Mouse (Mus musculus) G1E (cell line): Measurements from ENCODE around the gene Jag1. TPM values are rescaled to one million over a fixed set of nuclear protein-coding genes. Genes with fewer than 3 reads are reported as not detected.

Experiments
- ATAC-seq: 2 replicates; pipeline ENCODE4 v1.8.0; 2016; ENCODE audit warnings: mild to moderate bottlenecking; ENCODE audit not compliant: insufficient number of reproducible peaks, poor library complexity, low FRiP score, severe bottlenecking; ENCODE audit errors: extremely low read depth
- DNase-seq: peaks from one replicate; pipeline ENCODE4 v3.0.0; 2012; ENCODE audit warnings: low spot score
- H3K27me3 ChIP-seq: 2 replicates; pipeline ENCODE4 v1.6.1; 2012; ENCODE audit warnings: mild to moderate bottlenecking, low read length, inconsistent platforms; ENCODE audit not compliant: insufficient read depth
- H3K36me3 ChIP-seq: replicated peaks from 2 replicates; pipeline ENCODE3; 2012; ENCODE audit warnings: mild to moderate bottlenecking, inconsistent platforms
- H3K4me1 ChIP-seq: 2 replicates; pipeline ENCODE4 v1.6.1; 2012; ENCODE audit warnings: low read depth, low read length, inconsistent platforms, mixed read lengths; ENCODE audit not compliant: insufficient read depth
- H3K4me3 ChIP-seq: 2 replicates; pipeline ENCODE4 v1.5.1; 2012; ENCODE audit warnings: low read depth, mild to moderate bottlenecking, inconsistent platforms, low read length, moderate library complexity, mixed read lengths
- H3K9me3 ChIP-seq: replicated peaks from 2 replicates; pipeline ENCODE4 v1.6.1; 2012; ENCODE audit warnings: inconsistent platforms
- CTCF ChIP-seq: IDR thresholded peaks from 2 replicates; pipeline ENCODE4 v1.5.1; 2012; ENCODE audit warnings: low read depth, low read length, inconsistent platforms, mixed read lengths
- GATA1 ChIP-seq: IDR thresholded peaks from 2 replicates; pipeline ENCODE4 v1.6.1; 2012; ENCODE audit warnings: borderline replicate concordance, low read length, inconsistent platforms, mixed read lengths
- GATA2 ChIP-seq: IDR thresholded peaks from 2 replicates; pipeline ENCODE4 v1.6.1; 2012; ENCODE audit warnings: low read depth, low read length, inconsistent platforms, borderline replicate concordance
- POLR2AphosphoS5 ChIP-seq: IDR thresholded peaks from 2 replicates; pipeline ENCODE4 v1.6.1; 2012; ENCODE audit warnings: low read depth, low read length, inconsistent platforms; ENCODE audit not compliant: insufficient replicate concordance
- TAL1 ChIP-seq: conservative IDR thresholded peaks from 2 replicates; pipeline ENCODE4 v1.6.1; 2012; ENCODE audit warnings: low read depth, low read length, inconsistent platforms, mixed read lengths
- polyA plus RNA-seq: library from polyadenylated mRNA; stranded (reverse); fragments of >175 nt; gene quantifications from 2 replicates; pipeline ENCODE4 v1.2.3, GENCODE M21; 2012
- total RNA-seq, 2 experiments: library from RNA; stranded (forward) in 1 of 2; stranded (reverse) in 1 of 2; fragments of 200-1000 nt in 1 of 2; fragments of >200 nt in 1 of 2; fragmentation: Nextera tagmentation in 1 of 2; gene quantifications; 2 replicates each; pipeline ENCODE4 v1.2.3; 2014 to 2017

Jag1 gene
- total and polyA plus RNA-seq, 3 experiments = not detected

DNA sequence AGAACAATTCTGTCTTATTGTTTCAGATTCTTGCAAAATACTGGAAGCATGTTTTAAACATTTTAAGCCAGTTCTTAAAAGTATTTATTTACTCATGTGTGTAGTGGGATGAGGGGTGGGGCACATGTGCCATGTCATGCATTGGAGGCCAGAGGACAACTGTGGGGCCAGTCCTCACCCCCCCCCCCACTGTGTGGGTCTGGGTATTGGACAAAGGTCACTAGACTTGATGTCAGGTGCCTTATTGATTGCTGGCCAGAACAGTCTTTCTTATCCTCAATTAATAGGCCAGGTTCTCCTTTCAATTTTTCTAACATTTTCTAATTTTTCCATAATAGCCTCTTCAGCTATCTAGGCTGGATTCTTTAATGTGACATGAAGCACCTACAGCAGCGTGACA lies 21.6 kb upstream of the Jag1 start:
- Histone ChIP-seq H3K4me1 (no peaks in the 10 kb centered on the region), H3K36me3 (no peaks in the 10 kb centered on the region), H3K9me3 (0 out of 2 replicates have a peak, but pooled peaks cover 3% of the 10 kb centered on the region), H3K4me3 (no peak overlapping the region), H3K27me3 (no peaks in the 10 kb centered on the region)
- ATAC-seq (no peak), DNase-seq (no peak)
- TF ChIP-seq POLR2AphosphoS5 (no peak), CTCF (no peak), GATA1 (no peak), GATA2 (no peak), TAL1 (no peak)

DNA sequence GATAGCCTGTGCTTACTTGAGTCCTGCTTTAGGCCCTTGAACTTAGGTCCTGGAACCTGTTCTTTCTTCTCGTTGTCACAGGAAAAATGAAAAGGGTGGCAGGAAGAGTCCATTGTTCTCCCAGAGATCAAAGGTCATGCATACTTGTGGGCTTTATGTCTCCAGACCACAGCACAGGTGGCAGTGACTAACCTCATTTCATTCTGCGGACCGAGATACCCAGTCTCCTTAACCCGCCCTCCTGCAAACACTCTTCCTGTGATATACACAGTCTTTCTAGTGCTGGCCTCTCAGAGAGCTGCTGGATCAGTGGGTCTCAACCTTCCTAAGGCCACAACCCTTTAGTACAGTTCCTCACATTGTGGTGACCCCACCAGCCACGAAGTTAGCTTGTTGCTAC lies 17.6 kb upstream of the Jag1 start:
- Histone ChIP-seq H3K27me3 (no peaks in the 10 kb centered on the region), H3K4me1 (no peaks in the 10 kb centered on the region), H3K4me3 (no peak overlapping the region), H3K36me3 (no peaks in the 10 kb centered on the region), H3K9me3 (0 out of 2 replicates have a peak, but pooled peaks cover 5% of the 10 kb centered on the region)
- ATAC-seq = no peak
- TF ChIP-seq GATA2 (no peak), POLR2AphosphoS5 (no peak)
- no peak for DNase-seq

DNA sequence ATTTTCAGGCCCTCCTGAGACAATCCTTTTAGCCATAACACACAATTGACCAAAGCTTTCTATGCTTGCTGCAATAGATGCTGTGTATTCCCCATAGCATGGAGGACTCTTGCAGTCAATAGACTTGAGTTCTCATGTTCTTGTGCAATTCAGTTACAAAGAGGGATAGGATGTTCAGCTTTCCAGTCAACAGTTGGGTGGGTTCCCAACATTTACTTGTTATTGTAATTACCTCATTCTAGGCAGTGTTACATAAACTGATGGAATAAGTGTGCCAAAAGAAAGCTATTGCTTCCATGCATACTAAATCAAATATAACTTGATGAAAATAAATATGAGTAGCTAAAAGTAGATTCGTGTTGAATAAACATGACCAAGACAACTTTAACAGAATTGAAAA lies 8.4 kb upstream of the Jag1 start:
- H3K4me1 ChIP-seq = no peaks in the 10 kb centered on the region
- no peak for TF ChIP-seq POLR2AphosphoS5
- TF ChIP-seq GATA1 = no peak
- no peak for TF ChIP-seq CTCF
- no peak for TF ChIP-seq TAL1
- TF ChIP-seq GATA2 = no peak
- no peaks in the 10 kb centered on the region; the same call in 1 of the 2 replicates for H3K9me3 ChIP-seq
- no peak overlapping the region for H3K4me3 ChIP-seq
- no peak for ATAC-seq
- DNase-seq = no peak
- no peaks in the 10 kb centered on the region for H3K36me3 ChIP-seq
- H3K27me3 ChIP-seq = no peaks in the 10 kb centered on the region

DNA sequence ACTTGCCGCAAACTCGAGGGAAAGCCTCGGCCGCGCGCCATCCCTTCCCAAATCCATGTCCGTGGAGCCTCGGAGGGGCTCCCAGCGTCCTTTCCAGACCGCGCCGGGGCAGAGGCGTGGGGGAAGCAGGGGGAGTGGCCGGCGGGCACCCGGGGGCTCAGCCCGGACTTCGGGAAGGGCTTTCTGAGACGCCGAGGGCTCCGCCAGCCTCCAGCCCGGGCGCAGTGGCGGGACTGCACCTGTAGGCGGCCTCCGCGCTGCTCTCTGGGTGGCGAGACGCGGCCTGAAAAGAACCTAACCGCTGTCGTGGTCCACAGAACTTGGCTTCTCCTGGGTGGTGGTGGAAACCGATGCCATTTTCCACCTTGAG lies 862 bp upstream of the Jag1 start:
- Histone ChIP-seq H3K4me1 (no peaks in the 10 kb centered on the region), H3K27me3 (0 out of 2 replicates have a peak, but pooled peaks cover 4% of the 10 kb centered on the region), H3K36me3 (no peaks in the 10 kb centered on the region), H3K4me3 (no peak overlapping the region), H3K9me3 (peaks cover 48% of the 10 kb centered on the region)
- no peak for TF ChIP-seq GATA2
- TF ChIP-seq POLR2AphosphoS5 = no peak
- TF ChIP-seq GATA1 = no peak
- no peak for TF ChIP-seq CTCF
- TF ChIP-seq TAL1 = no peak
- no peak for ATAC-seq
- no peak for DNase-seq

DNA sequence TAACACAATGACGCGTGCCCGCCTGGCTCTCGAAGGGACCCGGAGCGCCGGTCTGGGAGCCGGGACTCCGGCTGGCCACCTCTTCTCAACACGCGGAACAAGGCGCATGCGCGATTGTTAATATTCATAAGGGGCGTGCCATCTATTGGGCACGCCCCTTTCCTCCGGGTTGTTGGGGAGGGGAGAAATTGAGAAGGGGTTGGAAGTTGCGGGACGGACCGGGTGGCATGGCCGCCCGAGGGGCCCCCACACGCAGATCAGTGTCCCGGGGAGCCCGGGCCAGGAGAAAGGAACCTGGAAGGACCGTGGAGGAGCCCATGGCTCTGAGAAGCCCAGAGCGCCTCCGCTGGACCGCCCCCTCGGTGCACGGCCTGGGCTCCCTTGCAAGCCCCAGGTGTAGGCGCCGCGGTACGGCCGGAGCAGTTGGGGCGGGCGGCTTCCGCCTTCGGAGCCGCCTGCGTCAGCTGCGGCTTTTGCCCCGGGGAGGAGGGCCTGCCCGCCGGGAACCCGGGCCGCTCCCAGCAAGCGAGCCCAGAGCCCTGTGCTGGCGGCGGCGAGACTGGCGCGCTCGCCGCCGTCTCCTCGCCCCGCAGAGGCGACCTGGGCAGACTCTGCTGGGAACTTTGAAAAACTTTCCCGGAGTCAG lies 354 bp upstream of the Jag1 start:
- TF ChIP-seq CTCF (no peak), TAL1 (no peak), POLR2AphosphoS5 (no peak), GATA2 (no peak), GATA1 (no peak)
- H3K27me3 ChIP-seq = 0 out of 2 replicates have a peak, but pooled peaks cover 4% of the 10 kb centered on the region
- no peak for DNase-seq
- no peaks in the 10 kb centered on the region for H3K36me3 ChIP-seq
- no peaks in the 10 kb centered on the region for H3K4me1 ChIP-seq
- peaks cover 48% of the 10 kb centered on the region for H3K9me3 ChIP-seq
- no peak for ATAC-seq
- H3K4me3 ChIP-seq = no peak overlapping the region

DNA sequence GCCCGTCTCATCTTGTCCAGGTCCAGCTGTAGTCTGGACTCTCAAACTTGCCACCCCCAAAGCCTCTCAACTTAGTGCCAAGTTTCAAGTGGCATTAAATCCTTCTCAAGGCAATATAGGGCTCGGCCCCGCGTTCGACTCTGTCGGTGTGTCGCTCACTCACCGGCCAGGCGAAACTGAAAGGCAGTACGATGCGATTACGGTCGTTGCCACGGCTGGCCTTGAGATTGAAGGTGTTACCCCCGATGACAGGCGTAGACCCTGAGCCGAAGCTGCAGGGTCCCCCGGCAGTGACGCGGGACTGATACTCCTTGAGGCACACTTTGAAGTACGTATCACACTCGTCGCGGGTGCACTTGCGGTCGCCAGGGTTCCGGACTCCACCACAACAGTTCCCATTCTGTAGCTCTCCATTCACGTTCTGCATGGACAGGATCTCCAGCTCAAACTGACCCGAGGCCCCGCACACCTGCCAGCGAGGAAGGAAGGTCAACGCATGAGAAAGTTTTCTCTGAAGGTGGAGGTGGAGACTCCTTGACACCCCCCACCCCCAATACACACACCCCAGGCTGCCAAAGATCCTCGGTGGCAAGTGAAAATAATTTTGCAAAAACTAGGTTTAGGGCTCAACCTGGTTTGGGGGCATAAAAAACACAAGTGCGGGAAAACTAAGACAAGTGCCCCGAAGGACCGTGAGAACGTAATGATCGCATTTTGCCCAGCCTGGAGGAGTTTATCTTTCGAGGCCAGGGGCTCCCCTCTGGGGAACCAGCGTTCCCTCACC lies 1.0 kb downstream of the Jag1 start:
- ATAC-seq (no peak), DNase-seq (no peak)
- Histone ChIP-seq H3K4me1 (no peaks in the 10 kb centered on the region), H3K4me3 (peak overlapping the region; percentile 33; the same call in 1 of the 2 replicates), H3K9me3 (peaks cover 48% of the 10 kb centered on the region), H3K36me3 (no peaks in the 10 kb centered on the region), H3K27me3 (0 out of 2 replicates have a peak, but pooled peaks cover 4% of the 10 kb centered on the region)
- TF ChIP-seq GATA1 = no peak
- no peak for TF ChIP-seq TAL1
- TF ChIP-seq POLR2AphosphoS5 = no peak
- no peak for TF ChIP-seq CTCF
- no peak for TF ChIP-seq GATA2
